In genomic region chr2:178457414-178457813, GRCm38 (mm10) we compare ENCODE assay signal across 37 mouse cellular contexts. TPM values are rescaled to one million over a fixed set of nuclear protein-coding genes. Genes with fewer than 3 reads are reported as not detected.
"Had no signal": no experiment of that assay in that cellular context is flagged by ENCODE, and none has a peak within 500 bp of the region (broad histone marks: within the 10 kb centered on the region; RNA-seq: fewer than 3 reads in every experiment).

No protein-coding gene starts in this region.

- H3K4me3 ChIP-seq: left cerebral cortex, adult 2 months; limb, embryonic 12.5 days; limb, embryonic 13.5 days; limb, embryonic 15.5 days; liver, embryonic 12.5 days; liver, embryonic 13.5 days; liver, embryonic 15.5 days; lung, embryonic 15.5 days; megakaryocyte, embryonic 14.5 days; midbrain, embryonic 10.5 days; midbrain, embryonic 12.5 days; midbrain, embryonic 13.5 days; midbrain, embryonic 15.5 days; myocyte had no signal

- H3K36me3 ChIP-seq: limb, embryonic 12.5 days; limb, embryonic 13.5 days; limb, embryonic 15.5 days; liver, embryonic 12.5 days; liver, embryonic 13.5 days; liver, embryonic 15.5 days; lung, embryonic 15.5 days; midbrain, embryonic 10.5 days; midbrain, embryonic 12.5 days; midbrain, embryonic 13.5 days; midbrain, embryonic 15.5 days had no signal

- ATAC-seq: liver, embryonic 12.5 days; liver, postnatal 0 days; lung, postnatal 0 days; midbrain, embryonic 13.5 days; midbrain, embryonic 15.5 days; midbrain, embryonic 16.5 days had no signal

- H3K4me2 ChIP-seq: limb, embryonic 12.5 days; limb, embryonic 13.5 days; limb, embryonic 15.5 days; liver, embryonic 11.5 days; liver, embryonic 12.5 days; liver, embryonic 13.5 days; liver, embryonic 15.5 days; lung, embryonic 14.5 days; lung, embryonic 15.5 days; midbrain, embryonic 11.5 days; midbrain, embryonic 12.5 days; midbrain, embryonic 13.5 days; midbrain, embryonic 15.5 days had no signal

- H3K4me1 ChIP-seq: liver, embryonic 12.5 days; liver, embryonic 13.5 days; liver, embryonic 15.5 days had no signal

- H3K9ac ChIP-seq: limb, embryonic 12.5 days; limb, embryonic 13.5 days; limb, embryonic 15.5 days; liver, embryonic 12.5 days; liver, embryonic 13.5 days; liver, embryonic 14.5 days; liver, embryonic 15.5 days; liver, postnatal 0 days; lung, embryonic 14.5 days; lung, embryonic 15.5 days; midbrain, embryonic 12.5 days; midbrain, embryonic 13.5 days; midbrain, embryonic 15.5 days had no signal

- H3K27me3 ChIP-seq: limb, embryonic 12.5 days; limb, embryonic 13.5 days; limb, embryonic 15.5 days; liver, embryonic 12.5 days; liver, embryonic 13.5 days; liver, embryonic 15.5 days; lung, embryonic 15.5 days; midbrain, embryonic 12.5 days; midbrain, embryonic 13.5 days; midbrain, embryonic 15.5 days had no signal

- DNase-seq: left cerebral cortex, postnatal 4 days; liver; liver, embryonic 13.5 days; liver, postnatal 0 days; lung, adult 18-20 months; lung, adult 2 months; lung, embryonic 14.5 days; lung, postnatal 10 days; lung, postnatal 14 days; lung, postnatal 36 days; lung, postnatal 4 days; midbrain, embryonic 14.5 days had no signal

- H3K27ac ChIP-seq: left cerebral cortex, adult 2 months; limb, embryonic 12.5 days; limb, embryonic 13.5 days; limb, embryonic 15.5 days; liver, embryonic 12.5 days; liver, embryonic 13.5 days; liver, embryonic 14.5 days; liver, embryonic 15.5 days; lung, embryonic 15.5 days; macrophage; midbrain, embryonic 10.5 days; midbrain, embryonic 12.5 days; midbrain, embryonic 13.5 days; midbrain, embryonic 15.5 days had no signal

- H3K9me3 ChIP-seq: limb, embryonic 12.5 days; limb, embryonic 13.5 days; limb, embryonic 15.5 days; liver, embryonic 12.5 days; liver, embryonic 13.5 days; liver, embryonic 15.5 days; lung, embryonic 15.5 days; midbrain, embryonic 10.5 days; midbrain, embryonic 12.5 days; midbrain, embryonic 13.5 days; midbrain, embryonic 15.5 days had no signal

RNA-seq across cellular contexts. Expression of gene Cdh26, which starts 27.1 kb away (rescaled TPM):
- total RNA-seq: liver, adult 2 months; megakaryocyte progenitor cell, adult 5-6 weeks; megakaryocyte, adult 5-6 weeks; megakaryocyte-erythroid progenitor cell, adult 5-6 weeks; monocyte, adult 5-6 weeks had no signal
- polyA plus RNA-seq: liver, adult 2 months; liver, embryonic 11.5 days; lung, embryonic 14.5 days; macrophage; myocyte had no signal

RNA-seq across cellular contexts. Expression of gene Ppp1r3d, which starts 43.1 kb away (rescaled TPM):
- polyA plus RNA-seq: myocyte had no signal

RNA-seq across cellular contexts. Expression of gene Sycp2, which starts 49.9 kb away (rescaled TPM):
- total RNA-seq: liver, adult 2 months; megakaryocyte-erythroid progenitor cell, adult 5-6 weeks; monocyte, adult 5-6 weeks had no signal
- polyA plus RNA-seq: liver, adult 2 months; liver, embryonic 11.5 days; liver, embryonic 12.5 days; liver, embryonic 13.5 days; liver, embryonic 15.5 days; liver, postnatal 0 days; lung, embryonic 15.5 days; lung, embryonic 16.5 days; macrophage; midbrain, embryonic 11.5 days; myocyte had no signal
